Mouse (Mus musculus): ENCODE measurements around the gene Plcb1. TPM values are rescaled to one million over a fixed set of nuclear protein-coding genes. Genes with fewer than 3 reads are reported as not detected.

Plcb1 gene
- polyA plus RNA-seq, 1 experiment = 0.46 TPM

- Histone ChIP-seq H3K4me3 (replicated peaks) (no peak overlapping the region), H3K27me3 (replicated peaks) (no peaks in the 10 kb centered on the region), H3K36me3 (replicated peaks; ENCODE audit: low read length) (no peaks in the 10 kb centered on the region), H3K9me3 (no peaks in the 10 kb centered on the region), H3K4me1 (no peaks in the 10 kb centered on the region)
- TF ChIP-seq FLI1 (IDR thresholded peaks at IDR 0.05; ENCODE audit: low read length) (no peak), GATA1 (IDR thresholded peaks at IDR 0.05; ENCODE audit: borderline replicate concordance, low read length) (no peak)
Measured at GRCm38 (mm10) chr2:135251821-135252315, 466.0 kb downstream of the Plcb1 start.

GRCm38 (mm10) chr2:135259136-135259535 is 473.3 kb downstream of the Plcb1 start:
- no peak overlapping the region for H3K4me3 ChIP-seq (replicated peaks)
- H3K27me3 ChIP-seq (replicated peaks) = no peaks in the 10 kb centered on the region
- no peaks in the 10 kb centered on the region for H3K4me1 ChIP-seq
- H3K36me3 ChIP-seq (replicated peaks; ENCODE audit: low read length) = no peaks in the 10 kb centered on the region
- TF ChIP-seq FLI1 (IDR thresholded peaks at IDR 0.05; ENCODE audit: low read length) (no peak), GATA1 (IDR thresholded peaks at IDR 0.05; ENCODE audit: borderline replicate concordance, low read length) (no peak)
- no peaks in the 10 kb centered on the region for H3K9me3 ChIP-seq

- Histone ChIP-seq H3K4me1 (no peaks in the 10 kb centered on the region), H3K27me3 (replicated peaks) (no peaks in the 10 kb centered on the region), H3K36me3 (replicated peaks; ENCODE audit: low read length) (no peaks in the 10 kb centered on the region), H3K4me3 (replicated peaks) (no peak overlapping the region), H3K9me3 (no peaks in the 10 kb centered on the region)
- no peak for TF ChIP-seq FLI1 (IDR thresholded peaks at IDR 0.05; ENCODE audit: low read length)
Measured at GRCm38 (mm10) chr2:135263943-135264342, 478.1 kb downstream of the Plcb1 start.

GRCm38 (mm10) chr2:135274949-135275348 is 489.1 kb downstream of the Plcb1 start:
- no peak for TF ChIP-seq FLI1 (IDR thresholded peaks at IDR 0.05; ENCODE audit: low read length)
- no peak for TF ChIP-seq GATA1 (IDR thresholded peaks at IDR 0.05; ENCODE audit: borderline replicate concordance, low read length)
- H3K4me1 ChIP-seq = peaks cover 8% of the 10 kb centered on the region
- no peaks in the 10 kb centered on the region for H3K9me3 ChIP-seq
- H3K4me3 ChIP-seq (replicated peaks) = no peak overlapping the region
- no peaks in the 10 kb centered on the region for H3K36me3 ChIP-seq (replicated peaks; ENCODE audit: low read length)
- no peaks in the 10 kb centered on the region for H3K27me3 ChIP-seq (replicated peaks)

- no peaks in the 10 kb centered on the region for H3K27me3 ChIP-seq (replicated peaks)
- no peaks in the 10 kb centered on the region for H3K9me3 ChIP-seq
- H3K36me3 ChIP-seq (replicated peaks; ENCODE audit: low read length) = no peaks in the 10 kb centered on the region
- no peak for TF ChIP-seq GATA1 (IDR thresholded peaks at IDR 0.05; ENCODE audit: borderline replicate concordance, low read length)
- peaks cover 8% of the 10 kb centered on the region for H3K4me1 ChIP-seq
- H3K4me3 ChIP-seq (replicated peaks) = no peak overlapping the region
Measured at GRCm38 (mm10) chr2:135278506-135278905, 492.6 kb downstream of the Plcb1 start.

- H3K27me3 ChIP-seq (replicated peaks) = no peaks in the 10 kb centered on the region
- TF ChIP-seq GATA1 (IDR thresholded peaks at IDR 0.05; ENCODE audit: borderline replicate concordance, low read length) (no peak), FLI1 (IDR thresholded peaks at IDR 0.05; ENCODE audit: low read length) (no peak)
- no peaks in the 10 kb centered on the region for H3K9me3 ChIP-seq
- no peak overlapping the region for H3K4me3 ChIP-seq (replicated peaks)
- no peaks in the 10 kb centered on the region for H3K36me3 ChIP-seq (replicated peaks; ENCODE audit: low read length)
- H3K4me1 ChIP-seq = peaks cover 8% of the 10 kb centered on the region
Measured at GRCm38 (mm10) chr2:135279026-135279425, 493.2 kb downstream of the Plcb1 start.

GRCm38 (mm10) chr2:135283783-135284182 is 497.9 kb downstream of the Plcb1 start:
- H3K4me1 ChIP-seq = no peaks in the 10 kb centered on the region
- H3K9me3 ChIP-seq = no peaks in the 10 kb centered on the region
- no peak overlapping the region for H3K4me3 ChIP-seq (replicated peaks)
- no peaks in the 10 kb centered on the region for H3K27me3 ChIP-seq (replicated peaks)
- H3K36me3 ChIP-seq (replicated peaks; ENCODE audit: low read length) = no peaks in the 10 kb centered on the region
- TF ChIP-seq GATA1 (IDR thresholded peaks at IDR 0.05; ENCODE audit: borderline replicate concordance, low read length) = no peak
- TF ChIP-seq FLI1 (IDR thresholded peaks at IDR 0.05; ENCODE audit: low read length) = no peak

- Histone ChIP-seq H3K9me3 (no peaks in the 10 kb centered on the region), H3K4me1 (no peaks in the 10 kb centered on the region), H3K4me3 (replicated peaks) (no peak overlapping the region), H3K36me3 (replicated peaks; ENCODE audit: low read length) (no peaks in the 10 kb centered on the region), H3K27me3 (replicated peaks) (no peaks in the 10 kb centered on the region)
- TF ChIP-seq GATA1 (IDR thresholded peaks at IDR 0.05; ENCODE audit: borderline replicate concordance, low read length) (no peak), FLI1 (IDR thresholded peaks at IDR 0.05; ENCODE audit: low read length) (no peak)
Measured at GRCm38 (mm10) chr2:135296184-135296769, 510.4 kb downstream of the Plcb1 start.

GRCm38 (mm10) chr2:135300480-135300879 is 514.6 kb downstream of the Plcb1 start:
- TF ChIP-seq GATA1 (IDR thresholded peaks at IDR 0.05; ENCODE audit: borderline replicate concordance, low read length) (no peak), FLI1 (IDR thresholded peaks at IDR 0.05; ENCODE audit: low read length) (no peak)
- no peaks in the 10 kb centered on the region for H3K4me1 ChIP-seq
- no peaks in the 10 kb centered on the region for H3K9me3 ChIP-seq
- H3K27me3 ChIP-seq (replicated peaks) = no peaks in the 10 kb centered on the region
- H3K36me3 ChIP-seq (replicated peaks; ENCODE audit: low read length) = no peaks in the 10 kb centered on the region
- no peak overlapping the region for H3K4me3 ChIP-seq (replicated peaks)

GRCm38 (mm10) chr2:135302483-135302882 is 516.6 kb downstream of the Plcb1 start:
- Histone ChIP-seq H3K4me3 (replicated peaks) (no peak overlapping the region), H3K27me3 (replicated peaks) (no peaks in the 10 kb centered on the region), H3K9me3 (no peaks in the 10 kb centered on the region), H3K4me1 (no peaks in the 10 kb centered on the region), H3K36me3 (replicated peaks; ENCODE audit: low read length) (no peaks in the 10 kb centered on the region)
- TF ChIP-seq GATA1 (IDR thresholded peaks at IDR 0.05; ENCODE audit: borderline replicate concordance, low read length) (no peak), FLI1 (IDR thresholded peaks at IDR 0.05; ENCODE audit: low read length) (no peak)

- H3K36me3 ChIP-seq (replicated peaks; ENCODE audit: low read length) = no peaks in the 10 kb centered on the region
- no peak for TF ChIP-seq FLI1 (IDR thresholded peaks at IDR 0.05; ENCODE audit: low read length)
- no peak for TF ChIP-seq GATA1 (IDR thresholded peaks at IDR 0.05; ENCODE audit: borderline replicate concordance, low read length)
- no peaks in the 10 kb centered on the region for H3K4me1 ChIP-seq
- H3K4me3 ChIP-seq (replicated peaks) = no peak overlapping the region
- no peaks in the 10 kb centered on the region for H3K27me3 ChIP-seq (replicated peaks)
- H3K9me3 ChIP-seq = no peaks in the 10 kb centered on the region
Measured at GRCm38 (mm10) chr2:135305186-135305585, 519.3 kb downstream of the Plcb1 start.

Data from megakaryocyte, embryonic 14.5 days (primary cell).